Mouse (Mus musculus): ENCODE results near the gene Ccdc188. TPM values are rescaled to one million over a fixed set of nuclear protein-coding genes. Genes with fewer than 3 reads are reported as not detected.
"Not testable (repeated sequence)": the region's sequence is repeated elsewhere in the genome, so short reads cannot be mapped to it uniquely, and the experiment has no call there.

Gene Ccdc188
- polyA plus RNA-seq, 1 experiment from 2014 or later, result not detected

- no peak for TF ChIP-seq CTCF (IDR thresholded peaks at IDR 0.05; ENCODE audit: low read depth)
- no peak for TF ChIP-seq EP300 (IDR thresholded peaks at IDR 0.05; ENCODE audit: low read depth)
- 54% methylated on average over 4 of the region's 4 CpGs for WGBS (ENCODE audit: insufficient replicate concordance)
- Histone ChIP-seq H3K36me3 (replicated peaks; ENCODE audit: insufficient read depth, low read length) (no peaks in the 10 kb centered on the region), H3K4me3 (ENCODE audit: low read depth, low read length) (no peak overlapping the region), H3K4me1 (ENCODE audit: insufficient read depth) (no peaks in the 10 kb centered on the region), H3K27me3 (ENCODE audit: insufficient read depth, low read length) (no peaks in the 10 kb centered on the region), H3K4me2 (ENCODE audit: low read depth, low read length) (no peak overlapping the region), H3K9me3 (ENCODE audit: low read length) (no peaks in the 10 kb centered on the region), H3K9ac (replicated peaks) (no peak overlapping the region), H3K27ac (ENCODE audit: low read depth) (no peak overlapping the region)
- DNase-seq (no peak), ATAC-seq (no peak)
These were observed 30.9 kb upstream of the Ccdc188 start for GRCm38 (mm10) chr16:18186798-18187197.

GRCm38 (mm10) chr16:18187221-18187620 lies 30.5 kb upstream of the Ccdc188 start:
- Histone ChIP-seq H3K9ac (replicated peaks) (no peak overlapping the region), H3K36me3 (replicated peaks; ENCODE audit: insufficient read depth, low read length) (no peaks in the 10 kb centered on the region), H3K9me3 (ENCODE audit: low read length) (no peaks in the 10 kb centered on the region), H3K4me1 (ENCODE audit: insufficient read depth) (no peaks in the 10 kb centered on the region), H3K4me2 (ENCODE audit: low read depth, low read length) (no peak overlapping the region), H3K27me3 (ENCODE audit: insufficient read depth, low read length) (no peaks in the 10 kb centered on the region), H3K4me3 (ENCODE audit: low read depth, low read length) (no peak overlapping the region), H3K27ac (ENCODE audit: low read depth) (no peak overlapping the region)
- ATAC-seq (no peak), DNase-seq (no peak)
- TF ChIP-seq EP300 (IDR thresholded peaks at IDR 0.05; ENCODE audit: low read depth), result no peak
- no peak for TF ChIP-seq CTCF (IDR thresholded peaks at IDR 0.05; ENCODE audit: low read depth)
- 78% methylated on average over 3 of the region's 3 CpGs for WGBS (ENCODE audit: insufficient replicate concordance)

- DNase-seq (no peak), ATAC-seq (no peak)
- H3K27ac ChIP-seq (ENCODE audit: low read depth), result no peak overlapping the region
- no peak overlapping the region for H3K9ac ChIP-seq (replicated peaks)
- no peak overlapping the region for H3K4me3 ChIP-seq (ENCODE audit: low read depth, low read length)
- TF ChIP-seq EP300 (IDR thresholded peaks at IDR 0.05; ENCODE audit: low read depth) (no peak), CTCF (IDR thresholded peaks at IDR 0.05; ENCODE audit: low read depth) (no peak)
- whole genome bisulfite sequencing (ENCODE audit: insufficient replicate concordance), result 66% methylated on average over 2 of the region's 2 CpGs
- H3K4me2 ChIP-seq (ENCODE audit: low read depth, low read length), result no peak overlapping the region
- no peaks in the 10 kb centered on the region for H3K4me1 ChIP-seq (ENCODE audit: insufficient read depth)
- H3K36me3 ChIP-seq (replicated peaks; ENCODE audit: insufficient read depth, low read length), result no peaks in the 10 kb centered on the region
- no peaks in the 10 kb centered on the region for H3K9me3 ChIP-seq (ENCODE audit: low read length)
- H3K27me3 ChIP-seq (ENCODE audit: insufficient read depth, low read length), result no peaks in the 10 kb centered on the region
These were observed 26.7 kb upstream of the Ccdc188 start for GRCm38 (mm10) chr16:18191006-18191405.

- Histone ChIP-seq H3K4me2 (ENCODE audit: low read depth, low read length) (no peak overlapping the region), H3K9ac (replicated peaks) (no peak overlapping the region), H3K4me3 (ENCODE audit: low read depth, low read length) (no peak overlapping the region), H3K27me3 (ENCODE audit: insufficient read depth, low read length) (no peaks in the 10 kb centered on the region), H3K4me1 (ENCODE audit: insufficient read depth) (no peaks in the 10 kb centered on the region), H3K9me3 (ENCODE audit: low read length) (no peaks in the 10 kb centered on the region), H3K27ac (ENCODE audit: low read depth) (no peak overlapping the region), H3K36me3 (replicated peaks; ENCODE audit: insufficient read depth, low read length) (no peaks in the 10 kb centered on the region)
- TF ChIP-seq EP300 (IDR thresholded peaks at IDR 0.05; ENCODE audit: low read depth) (no peak), CTCF (IDR thresholded peaks at IDR 0.05; ENCODE audit: low read depth) (no peak)
- 73% methylated on average over 15 of the region's 15 CpGs for WGBS (ENCODE audit: insufficient replicate concordance)
- ATAC-seq, result peak; percentile 4; the same call in 1 of the 2 replicates
- no peak for DNase-seq
These were observed 23.3 kb upstream of the Ccdc188 start for GRCm38 (mm10) chr16:18194208-18194985.

- 51% methylated on average over 5 of the region's 5 CpGs for WGBS (ENCODE audit: insufficient replicate concordance)
- H3K4me2 ChIP-seq (ENCODE audit: low read depth, low read length), result no peak overlapping the region
- no peaks in the 10 kb centered on the region for H3K27me3 ChIP-seq (ENCODE audit: insufficient read depth, low read length)
- no peak for TF ChIP-seq CTCF (IDR thresholded peaks at IDR 0.05; ENCODE audit: low read depth)
- TF ChIP-seq EP300 (IDR thresholded peaks at IDR 0.05; ENCODE audit: low read depth), result no peak
- no peaks in the 10 kb centered on the region for H3K9me3 ChIP-seq (ENCODE audit: low read length)
- no peak overlapping the region for H3K4me3 ChIP-seq (ENCODE audit: low read depth, low read length)
- H3K36me3 ChIP-seq (replicated peaks; ENCODE audit: insufficient read depth, low read length), result no peaks in the 10 kb centered on the region
- DNase-seq, result no peak
- H3K4me1 ChIP-seq (ENCODE audit: insufficient read depth), result no peaks in the 10 kb centered on the region
- no peak overlapping the region for H3K27ac ChIP-seq (ENCODE audit: low read depth)
- ATAC-seq, result peak; percentile 38; the same call in 1 of the 2 replicates
- H3K9ac ChIP-seq (replicated peaks), result no peak overlapping the region
These were observed 22.6 kb upstream of the Ccdc188 start for GRCm38 (mm10) chr16:18195068-18195467.

- H3K9ac ChIP-seq (replicated peaks); H3K4me3 ChIP-seq (ENCODE audit: low read depth, low read length); H3K4me1 ChIP-seq (ENCODE audit: insufficient read depth); ATAC-seq; DNase-seq; H3K36me3 ChIP-seq (replicated peaks; ENCODE audit: insufficient read depth, low read length); H3K9me3 ChIP-seq (ENCODE audit: low read length); H3K27ac ChIP-seq (ENCODE audit: low read depth); H3K27me3 ChIP-seq (ENCODE audit: insufficient read depth, low read length); H3K4me2 ChIP-seq (ENCODE audit: low read depth, low read length): not testable (repeated sequence)
- 54% methylated on average over 3 of the region's 3 CpGs for WGBS (ENCODE audit: insufficient replicate concordance)
These were observed 22.1 kb upstream of the Ccdc188 start for GRCm38 (mm10) chr16:18195561-18195960.

All from liver, postnatal 0 days (tissue).